11 mouse cellular contexts compared by ENCODE assay signal in genomic region chr4:119947232-119948162, GRCm38 (mm10).
A peak's percentile ranks its signal among the peaks of the same experiment; 100 is the strongest.
DNase-seq lines count a peak whose midpoint lies in the region; ATAC-seq and TF ChIP-seq lines count a peak whose summit lies in the region.
"Had no signal": no experiment of that assay in that cellular context is flagged by ENCODE, and none has a peak within 500 bp of the region (broad histone marks: within the 10 kb centered on the region; RNA-seq: fewer than 3 reads in every experiment).

No protein-coding gene starts in this region.

- no peak for DNase-seq in left cerebral cortex, adult 2 months (ENCODE audit: extremely low spot score in 1 of 2, low spot score in 2 of 2)
- DNase-seq in left cerebral cortex, postnatal 4 days = no peak
- peak; percentile 23 for DNase-seq in R1 (ENCODE audit: low read depth, low spot score)
- no peak for DNase-seq in stomach, postnatal 0 days (ENCODE audit: low spot score)
- no peak for DNase-seq in gastrocnemius, postnatal 4 days (ENCODE audit: low spot score in 2 of 2)
- no peak for DNase-seq in cerebellum, adult 11 months
- DNase-seq in heart, embryonic 10.5 days (ENCODE audit: low spot score) = no peak
- DNase-seq: gastrocnemius, postnatal 25 days; kidney, postnatal 14 days had no signal

- no peak overlapping the region for H3K9ac ChIP-seq in stomach, postnatal 0 days (ENCODE audit: low read length)
- H3K9ac ChIP-seq: liver, embryonic 15.5 days had no signal

- intact Hi-C loops in left cerebral cortex, adult 2 months (cut with DNase I) = loop anchor here (2.0 kb wide), 1 partner anchor 15 kb away; no protein-coding TSS in a partner anchor
- intact Hi-C loops in left cerebral cortex, postnatal 4 days (cut with DNase I) = loop anchor here (10.0 kb wide), 1 partner anchor 87 kb away; no protein-coding TSS in a partner anchor

- H3K27ac ChIP-seq in left cerebral cortex, adult 2 months = peak overlapping the region; percentile 85
- no peak overlapping the region for H3K27ac ChIP-seq in stomach, postnatal 0 days (replicated peaks)
- H3K27ac ChIP-seq in heart, embryonic 10.5 days = no peak overlapping the region
- H3K27ac ChIP-seq: liver, embryonic 15.5 days had no signal

- no peaks in the 10 kb centered on the region; the same call in 1 of the 2 replicates for H3K4me1 ChIP-seq in stomach, postnatal 0 days (replicated peaks; ENCODE audit: control insufficient read depth, insufficient read depth)
- peaks cover 32% of the 10 kb centered on the region for H3K4me1 ChIP-seq in heart, embryonic 10.5 days
- H3K4me1 ChIP-seq: liver, embryonic 15.5 days had no signal

- H3K4me2 ChIP-seq in stomach, postnatal 0 days (replicated peaks; ENCODE audit: low read depth) = no peak overlapping the region
- H3K4me2 ChIP-seq: liver, embryonic 15.5 days had no signal

- no peaks in the 10 kb centered on the region for H3K27me3 ChIP-seq in stomach, postnatal 0 days (ENCODE audit: control insufficient read depth, insufficient read depth, low read length)
- H3K27me3 ChIP-seq in heart, embryonic 10.5 days (ENCODE audit: insufficient read depth, poor library complexity, severe bottlenecking) = 0 out of 2 replicates have a peak, but pooled peaks cover 3% of the 10 kb centered on the region
- H3K27me3 ChIP-seq: liver, embryonic 15.5 days had no signal

- H3K4me3 ChIP-seq in left cerebral cortex, adult 2 months = no peak overlapping the region
- no peak overlapping the region for H3K4me3 ChIP-seq in stomach, postnatal 0 days (ENCODE audit: low read depth, low read length)
- H3K4me3 ChIP-seq in heart, embryonic 10.5 days = no peak overlapping the region
- H3K4me3 ChIP-seq: liver, embryonic 15.5 days had no signal

- peak; percentile 31 for TF ChIP-seq CTCF in left cerebral cortex, adult 2 months (IDR thresholded peaks at IDR 0.05)
- TF ChIP-seq CTCF in stomach, postnatal 0 days (IDR thresholded peaks at IDR 0.05; ENCODE audit: low read depth) = peak; percentile 35

- ATAC-seq in inflammation-experienced regulatory T-cells, adult 6 months = peak; percentile 82
- ATAC-seq in stomach, postnatal 0 days (ENCODE audit: low FRiP score, low TSS enrichment) = peak; percentile 59

- WGBS in stomach, postnatal 0 days = 43% methylated on average over 12 of the region's 12 CpGs
- WGBS in heart, embryonic 10.5 days = 77% methylated on average over 12 of the region's 12 CpGs

- H3K9me3 ChIP-seq in stomach, postnatal 0 days (ENCODE audit: control insufficient read depth, low read length) = no peaks in the 10 kb centered on the region
- no peaks in the 10 kb centered on the region for H3K9me3 ChIP-seq in heart, embryonic 10.5 days
- H3K9me3 ChIP-seq: liver, embryonic 15.5 days had no signal

- no peak for TF ChIP-seq EP300 in stomach, postnatal 0 days (optimal IDR thresholded peaks at IDR 0.05)

- H3K36me3 ChIP-seq in stomach, postnatal 0 days (ENCODE audit: control insufficient read depth, insufficient read depth, low read length) = no peaks in the 10 kb centered on the region
- H3K36me3 ChIP-seq in heart, embryonic 10.5 days = no peaks in the 10 kb centered on the region
- H3K36me3 ChIP-seq: liver, embryonic 15.5 days had no signal
